Mouse (Mus musculus) CD4-positive, CD25-positive, alpha-beta regulatory T cell, adult 9 weeks (primary cell): ENCODE data around the gene Trim16. TPM values are rescaled to one million over a fixed set of nuclear protein-coding genes. Genes with fewer than 3 reads are reported as not detected.

Experiments used
- polyA plus RNA-seq: library from polyadenylated mRNA; unstranded; fragments of 100-300 nt; shearing (Covaris generic); gene quantifications from one replicate; pipeline ENCODE4 v1.2.1, GENCODE M21; 2017

Gene Trim16
- 3.8 TPM for polyA plus RNA-seq

GRCm38 (mm10) chr11:62820059-62820541 lies at the start of gene Trim16:
TSS of gene Trim16 (plus strand) at chr11:62820231.

GRCm38 (mm10) chr11:62788935-62789616 lies 31.0 kb upstream of the Trim16 start, which contains the start of gene Zfp286:
TSS of gene Zfp286 (minus strand) at chr11:62789462.

GRCm38 (mm10) chr11:62846961-62847654 lies 27.1 kb downstream of the Trim16 start, which contains the start of gene Fbxw10:
TSS of gene Fbxw10 (plus strand) at chr11:62847069.

DNA sequence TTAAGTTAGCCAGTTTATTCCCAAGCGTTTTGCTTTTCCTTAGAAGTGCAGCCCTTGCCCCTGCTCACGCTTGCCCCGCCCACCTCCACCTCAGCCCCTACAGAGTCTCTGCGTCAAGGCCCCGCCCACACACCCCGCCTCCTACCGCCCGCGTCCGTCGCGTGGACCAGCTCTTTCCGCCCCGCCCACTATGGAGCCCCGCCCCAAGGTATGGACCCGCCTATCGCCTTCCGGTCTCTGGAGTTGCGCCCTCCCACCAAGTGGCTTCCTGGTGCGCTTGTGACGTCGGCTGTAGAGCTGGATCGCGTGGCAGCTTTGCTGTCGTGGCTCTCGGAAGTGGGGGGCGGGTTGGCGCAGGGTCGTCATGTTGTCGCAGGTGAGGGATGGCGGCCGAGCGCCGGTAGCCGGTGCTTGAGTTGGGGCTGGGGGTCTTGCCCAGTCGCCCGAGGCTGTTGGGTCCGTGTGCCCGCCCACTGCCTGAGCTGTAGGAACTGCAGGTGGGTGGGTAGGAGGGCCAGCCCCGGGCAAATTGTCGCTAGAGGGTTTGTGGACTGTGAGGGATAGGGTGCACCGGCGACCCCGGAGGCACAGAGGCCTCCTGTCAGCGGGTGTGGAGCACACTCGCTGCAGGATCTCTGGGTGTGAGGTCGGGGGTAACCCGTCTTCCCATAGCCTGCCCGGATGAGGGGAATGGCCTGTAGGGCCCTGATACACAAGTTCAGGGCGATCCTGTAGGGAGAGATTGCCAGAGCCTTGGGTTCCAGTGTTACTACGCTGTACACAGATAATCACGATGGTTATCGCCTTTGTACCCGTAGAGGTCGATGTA lies 59.4 kb downstream of the Trim16 start, which contains the start of gene Tvp23b:
TSS of gene Tvp23b (plus strand) at position 236 of the 829 bp plus-strand sequence.

Other genes with a start within 250 kb of the Trim16 start
- gene Trpv2, start 245.7 kb upstream of the Trim16 start, polyA plus RNA-seq, result 102 TPM
- gene Lrrc75a, start 171.7 kb upstream of the Trim16 start, polyA plus RNA-seq, result 3.3 TPM
- 47.9 TPM for gene Mmgt2, start 171.6 kb upstream of the Trim16 start, polyA plus RNA-seq
- gene Zfp287, start 88.3 kb upstream of the Trim16 start, polyA plus RNA-seq, result 34.8 TPM
- not detected for gene Gm10428, start 67.1 kb upstream of the Trim16 start, polyA plus RNA-seq
- gene Zfp286, start 30.8 kb upstream of the Trim16 start, polyA plus RNA-seq, result 3.1 TPM
- gene Fbxw10, start 26.8 kb downstream of the Trim16 start, polyA plus RNA-seq, result 5.2 TPM
- 53.5 TPM for gene Tvp23b, start 59.2 kb downstream of the Trim16 start, polyA plus RNA-seq
- not detected for gene Cdrt4, start 131.0 kb downstream of the Trim16 start, polyA plus RNA-seq
- gene Tekt3, start 241.4 kb downstream of the Trim16 start, polyA plus RNA-seq, result not detected